Mouse (Mus musculus): Measurements from ENCODE around the gene Igsf3. TPM values are rescaled to one million over a fixed set of nuclear protein-coding genes. Genes with fewer than 3 reads are reported as not detected.

The Igsf3 gene
- total and polyA plus RNA-seq, 2 experiments from 2014 or later = 74.0 to 77.0 TPM

DNA sequence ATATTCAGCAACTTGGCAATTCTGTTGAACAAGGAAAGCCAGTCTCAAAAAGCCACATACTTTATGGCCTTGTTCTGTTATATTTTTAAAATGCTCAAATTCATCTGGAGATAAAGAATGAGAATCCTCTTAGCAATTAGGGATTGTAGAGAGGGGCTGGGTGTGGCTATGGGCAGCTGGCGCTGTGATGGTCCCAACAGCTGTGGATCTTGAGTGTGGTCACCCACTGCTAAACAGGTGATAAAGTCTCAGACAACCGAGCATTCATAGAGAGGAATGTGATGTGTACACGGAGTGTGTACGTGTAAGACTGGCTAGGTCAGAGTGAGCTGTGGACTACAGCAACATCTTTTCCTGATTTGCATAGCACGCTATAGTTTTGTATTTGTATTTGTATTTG, 133.7 kb downstream of the Igsf3 start:
- no peak overlapping the region for H3K27ac ChIP-seq (ENCODE audit: low read depth, low read length)
- no peak for TF ChIP-seq CTCF (IDR thresholded peaks at IDR 0.05; ENCODE audit: low read depth)
- DNase-seq = no peak
- no peak overlapping the region for H3K4me2 ChIP-seq (ENCODE audit: low read depth)
- 94% methylated on average over 5 of the region's 5 CpGs for WGBS
- H3K9ac ChIP-seq = no peak overlapping the region
- ATAC-seq = no peak
- no peaks in the 10 kb centered on the region for H3K9me3 ChIP-seq (ENCODE audit: low read length)
- H3K4me1 ChIP-seq (ENCODE audit: insufficient read depth) = no peaks in the 10 kb centered on the region
- no peak overlapping the region for H3K4me3 ChIP-seq (ENCODE audit: low read depth, low read length)
- no peaks in the 10 kb centered on the region for H3K27me3 ChIP-seq (ENCODE audit: insufficient read depth, low read length)
- no peaks in the 10 kb centered on the region for H3K36me3 ChIP-seq (ENCODE audit: insufficient read depth)

Other genes starting within 250 kb of the Igsf3 start
- gene Cd2, start 89.1 kb upstream of the Igsf3 start, total RNA-seq (2014; rRNA removed) = 0.69 TPM in 1 of 2 replicates, not detected in the other
- gene Cd2, start 89.1 kb upstream of the Igsf3 start, polyA plus RNA-seq (2015; fragmentation: Nextera tagmentation; extraction: Ambion mirVana) = 0.16 and 0.35 TPM in 2 replicates
- 160 and 199 TPM in 2 replicates for gene Atp1a1, start 227.6 kb downstream of the Igsf3 start, total RNA-seq (2014; rRNA removed)
- gene Atp1a1, start 227.6 kb downstream of the Igsf3 start, polyA plus RNA-seq (2015; fragmentation: Nextera tagmentation; extraction: Ambion mirVana) = 50.2 and 53.7 TPM in 2 replicates

All from forebrain, postnatal 0 days (tissue).